Mouse (Mus musculus) mesoderm, embryonic 11.5 days (tissue): ENCODE measurements at regions not wholly inside any gene's neighbourhood (a gene's known extent, or its start where the extent isn't known, plus 50 kb on each side); places are given as distances from the start of the nearest gene placed in this dataset.

Experiments used
- DNase-seq: peaks from one replicate; pipeline ENCODE4 v3.0.0-alpha.2; 2012; ENCODE audit warnings: low read depth, low spot score

- DNase-seq = no peak
Observed at GRCm38 (mm10) chr5:46092549-46092948, 235.1 kb upstream of the Lcorl start.

GRCm38 (mm10) chr5:46086885-46087284, 229.5 kb upstream of the Lcorl start:
- no peak for DNase-seq

GRCm38 (mm10) chr5:46083293-46083692, 225.9 kb upstream of the Lcorl start:
- no peak for DNase-seq

- DNase-seq = no peak
Observed at GRCm38 (mm10) chr5:46073744-46074143, 216.3 kb upstream of the Lcorl start.

GRCm38 (mm10) chr5:46073136-46073535, 215.7 kb upstream of the Lcorl start:
- no peak for DNase-seq

GRCm38 (mm10) chr5:46059910-46060309, 202.5 kb upstream of the Lcorl start:
- no peak for DNase-seq

- DNase-seq = no peak
Observed at GRCm38 (mm10) chr5:46054850-46055249, 197.4 kb upstream of the Lcorl start.

- DNase-seq = no peak
Observed at GRCm38 (mm10) chr5:46042684-46043348, 185.4 kb upstream of the Lcorl start.

GRCm38 (mm10) chr5:46033008-46033676, 175.7 kb upstream of the Lcorl start:
- no peak for DNase-seq

- DNase-seq = no peak
Observed at GRCm38 (mm10) chr5:46032206-46032605, 174.8 kb upstream of the Lcorl start.

GRCm38 (mm10) chr5:46024138-46024537, 166.7 kb upstream of the Lcorl start:
- DNase-seq = no peak

- DNase-seq = no peak
Observed at GRCm38 (mm10) chr5:46023456-46023855, 166.0 kb upstream of the Lcorl start.

GRCm38 (mm10) chr5:46022047-46022422, 164.6 kb upstream of the Lcorl start:
- DNase-seq = peak; percentile 38

- DNase-seq = no peak
Observed at GRCm38 (mm10) chr5:46021398-46022046, 164.1 kb upstream of the Lcorl start.

GRCm38 (mm10) chr5:46020175-46020574, 162.8 kb upstream of the Lcorl start:
- DNase-seq = no peak

- no peak for DNase-seq
Observed at GRCm38 (mm10) chr5:46007446-46007845, 150.0 kb upstream of the Lcorl start.

- DNase-seq = no peak
Observed at GRCm38 (mm10) chr5:46006691-46007090, 149.3 kb upstream of the Lcorl start.

GRCm38 (mm10) chr5:46006228-46006627, 148.8 kb upstream of the Lcorl start:
- no peak for DNase-seq

- DNase-seq = no peak
Observed at GRCm38 (mm10) chr5:46005631-46006030, 148.2 kb upstream of the Lcorl start.

- DNase-seq = no peak
Observed at GRCm38 (mm10) chr5:46002011-46002410, 144.6 kb upstream of the Lcorl start.

- no peak for DNase-seq
Observed at GRCm38 (mm10) chr5:45957766-45958165, 100.4 kb upstream of the Lcorl start.

GRCm38 (mm10) chr5:45943970-45944369, 86.6 kb upstream of the Lcorl start:
- no peak for DNase-seq

- no peak for DNase-seq
Observed at GRCm38 (mm10) chr5:45932970-45933369, 75.6 kb upstream of the Lcorl start.
